Mouse (Mus musculus): ENCODE measurements at regions not wholly inside any gene's neighbourhood (a gene's known extent, or its start where the extent isn't known, plus 50 kb on each side); places are given as distances from the start of the nearest gene placed in this dataset.

DNA sequence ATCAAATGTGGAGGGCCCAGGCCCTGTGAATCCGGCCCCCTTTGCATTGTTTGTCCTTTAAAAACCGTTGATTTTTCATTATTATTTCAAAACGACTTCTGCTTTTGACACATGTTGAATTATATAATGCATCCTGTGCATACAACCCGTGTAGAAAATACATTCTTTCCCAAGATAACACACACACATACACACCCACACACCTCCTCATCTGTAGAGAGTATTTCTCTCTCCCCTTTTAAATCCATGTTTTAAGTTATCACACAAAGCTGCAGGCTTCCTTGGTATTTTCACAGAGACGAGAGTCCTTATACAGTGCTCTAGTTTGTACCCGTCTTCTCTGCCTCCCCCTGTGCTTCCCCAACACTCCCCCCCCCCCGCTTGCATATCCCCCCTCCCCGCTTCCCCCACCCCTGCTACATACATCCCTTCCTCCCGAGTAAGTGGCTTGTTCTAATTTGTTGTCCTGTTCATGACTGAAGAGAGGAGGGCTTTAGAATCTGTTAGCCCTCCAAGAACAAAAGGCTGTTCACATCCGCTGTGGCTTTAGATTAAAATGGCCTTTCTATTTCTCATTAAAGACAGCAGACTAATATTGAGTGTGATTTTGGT, 95.8 kb upstream of the Errfi1 start:
- Histone ChIP-seq H3K4me1 (peaks cover 31% of the 10 kb centered on the region), H3K9ac (peak overlapping the region; percentile 32; the same call in 1 of the 2 replicates), H3K4me3 (0 out of 2 replicates have a peak overlapping the region, but pooled peaks have one; percentile 7), H3K36me3 (no peaks in the 10 kb centered on the region), H3K9me3 (replicated peaks) (no peaks in the 10 kb centered on the region), H3K27me3 (no peaks in the 10 kb centered on the region), H3K4me2 (replicated peaks) (peak overlapping the region; percentile 28), H3K27ac (peak overlapping the region; percentile 94)
- ATAC-seq (ENCODE audit: low FRiP score): peak; percentile 61
- 27% methylated on average over 10 of the region's 10 CpGs for WGBS

DNA sequence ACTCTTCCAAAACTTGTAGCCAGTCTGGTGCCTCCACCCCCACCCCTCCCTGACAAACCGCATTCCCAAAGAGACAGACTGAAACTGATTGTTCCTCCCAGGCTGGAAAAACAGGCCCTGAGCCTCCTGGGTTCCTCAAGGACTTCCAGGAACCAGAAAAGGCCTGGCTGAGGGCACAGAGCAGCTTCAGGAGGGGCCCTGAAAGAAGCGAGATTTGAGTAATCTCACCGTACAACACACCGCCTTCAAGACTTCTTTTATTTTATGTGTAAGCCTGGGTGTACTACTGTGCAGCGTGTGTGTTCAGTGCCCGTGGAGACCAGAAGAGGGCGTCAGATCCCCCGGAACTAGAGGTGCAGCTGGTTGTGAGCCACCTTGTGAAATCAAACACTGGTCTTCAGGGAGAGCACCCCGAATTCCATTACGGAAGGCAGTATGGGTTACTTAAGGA, 96.4 kb upstream of the Errfi1 start:
- WGBS: 68% methylated on average over 10 of the region's 10 CpGs
- no peak overlapping the region for H3K4me3 ChIP-seq
- H3K4me2 ChIP-seq (replicated peaks): no peak overlapping the region
- H3K27ac ChIP-seq: peak overlapping the region; percentile 94
- no peaks in the 10 kb centered on the region for H3K27me3 ChIP-seq
- H3K4me1 ChIP-seq: peaks cover 31% of the 10 kb centered on the region
- no peaks in the 10 kb centered on the region for H3K36me3 ChIP-seq
- H3K9ac ChIP-seq: 0 out of 2 replicates have a peak overlapping the region, but pooled peaks have one; percentile 0
- no peak for ATAC-seq (ENCODE audit: low FRiP score)
- no peaks in the 10 kb centered on the region for H3K9me3 ChIP-seq (replicated peaks)

GRCm38 (mm10) chr4:150755446-150755845, 98.3 kb upstream of the Errfi1 start:
- Histone ChIP-seq H3K4me1 (peaks cover 31% of the 10 kb centered on the region), H3K9ac (no peak overlapping the region), H3K27ac (no peak overlapping the region), H3K36me3 (no peaks in the 10 kb centered on the region), H3K9me3 (replicated peaks) (no peaks in the 10 kb centered on the region), H3K4me3 (no peak overlapping the region), H3K4me2 (replicated peaks) (no peak overlapping the region), H3K27me3 (no peaks in the 10 kb centered on the region)
- WGBS: 98% methylated on average over 7 of the region's 7 CpGs
- ATAC-seq (ENCODE audit: low FRiP score): no peak

DNA sequence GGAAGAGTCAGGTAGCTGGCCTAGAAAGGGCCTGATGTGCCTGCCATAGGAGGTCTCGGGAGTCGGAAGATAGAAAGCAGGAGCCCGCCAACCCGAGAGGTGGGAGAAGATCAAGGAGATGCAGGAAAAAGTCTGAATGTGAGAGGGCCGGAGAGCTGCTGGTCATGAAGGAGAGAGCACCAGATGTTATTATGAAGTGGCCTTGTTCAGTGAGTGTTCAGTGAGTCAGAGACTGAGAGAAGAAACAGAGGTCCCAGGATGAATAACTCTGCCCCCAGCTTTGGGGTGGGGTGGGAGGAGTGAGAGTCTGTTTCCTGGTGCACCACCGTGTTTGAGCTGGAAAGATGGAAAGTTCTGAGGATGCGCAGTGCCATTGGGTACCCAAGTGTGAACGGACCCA, 100.2 kb upstream of the Slc45a1 start:
- WGBS: 87% methylated on average over 8 of the region's 8 CpGs
- no peak for ATAC-seq (ENCODE audit: low FRiP score)
- Histone ChIP-seq H3K4me1 (peaks cover 10% of the 10 kb centered on the region), H3K27ac (no peak overlapping the region), H3K9me3 (replicated peaks) (no peaks in the 10 kb centered on the region), H3K4me3 (no peak overlapping the region), H3K27me3 (no peaks in the 10 kb centered on the region), H3K4me2 (replicated peaks) (no peak overlapping the region), H3K9ac (no peak overlapping the region), H3K36me3 (no peaks in the 10 kb centered on the region)

GRCm38 (mm10) chr4:150750445-150751213, 98.7 kb upstream of the Slc45a1 start:
- H3K9me3 ChIP-seq (replicated peaks): no peaks in the 10 kb centered on the region
- H3K36me3 ChIP-seq: no peaks in the 10 kb centered on the region
- no peak overlapping the region for H3K9ac ChIP-seq
- H3K4me2 ChIP-seq (replicated peaks): no peak overlapping the region
- peaks cover 15% of the 10 kb centered on the region for H3K4me1 ChIP-seq
- H3K27me3 ChIP-seq: no peaks in the 10 kb centered on the region
- no peak overlapping the region for H3K4me3 ChIP-seq
- no peak for ATAC-seq (ENCODE audit: low FRiP score)
- 65% methylated on average over 13 of the region's 13 CpGs for WGBS
- H3K27ac ChIP-seq: no peak overlapping the region

DNA sequence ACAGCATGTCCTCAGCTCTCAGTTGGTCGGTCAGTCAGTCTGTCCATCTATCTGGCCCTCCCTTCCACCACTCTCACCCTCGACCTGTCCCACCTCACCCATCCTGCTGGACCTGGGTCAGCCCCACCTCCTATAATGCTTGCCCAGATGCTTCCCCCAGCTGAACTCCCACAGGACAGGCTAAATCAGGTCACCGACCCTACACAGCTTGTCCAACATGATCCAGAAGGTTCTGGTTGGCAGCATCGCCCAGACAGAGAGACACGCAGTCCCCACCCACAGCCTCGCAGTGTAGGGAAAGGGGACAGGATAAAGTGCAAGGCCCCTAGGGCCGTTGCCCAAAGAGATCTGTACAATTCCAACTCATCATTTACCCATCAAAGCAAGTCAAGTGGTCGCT, 97.1 kb upstream of the Slc45a1 start:
- Histone ChIP-seq H3K9me3 (replicated peaks) (no peaks in the 10 kb centered on the region), H3K4me3 (no peak overlapping the region), H3K27me3 (no peaks in the 10 kb centered on the region), H3K4me2 (replicated peaks) (no peak overlapping the region), H3K36me3 (no peaks in the 10 kb centered on the region), H3K9ac (no peak overlapping the region), H3K4me1 (peaks cover 22% of the 10 kb centered on the region), H3K27ac (no peak overlapping the region)
- WGBS: 87% methylated on average over 8 of the region's 8 CpGs
- ATAC-seq (ENCODE audit: low FRiP score): no peak

DNA sequence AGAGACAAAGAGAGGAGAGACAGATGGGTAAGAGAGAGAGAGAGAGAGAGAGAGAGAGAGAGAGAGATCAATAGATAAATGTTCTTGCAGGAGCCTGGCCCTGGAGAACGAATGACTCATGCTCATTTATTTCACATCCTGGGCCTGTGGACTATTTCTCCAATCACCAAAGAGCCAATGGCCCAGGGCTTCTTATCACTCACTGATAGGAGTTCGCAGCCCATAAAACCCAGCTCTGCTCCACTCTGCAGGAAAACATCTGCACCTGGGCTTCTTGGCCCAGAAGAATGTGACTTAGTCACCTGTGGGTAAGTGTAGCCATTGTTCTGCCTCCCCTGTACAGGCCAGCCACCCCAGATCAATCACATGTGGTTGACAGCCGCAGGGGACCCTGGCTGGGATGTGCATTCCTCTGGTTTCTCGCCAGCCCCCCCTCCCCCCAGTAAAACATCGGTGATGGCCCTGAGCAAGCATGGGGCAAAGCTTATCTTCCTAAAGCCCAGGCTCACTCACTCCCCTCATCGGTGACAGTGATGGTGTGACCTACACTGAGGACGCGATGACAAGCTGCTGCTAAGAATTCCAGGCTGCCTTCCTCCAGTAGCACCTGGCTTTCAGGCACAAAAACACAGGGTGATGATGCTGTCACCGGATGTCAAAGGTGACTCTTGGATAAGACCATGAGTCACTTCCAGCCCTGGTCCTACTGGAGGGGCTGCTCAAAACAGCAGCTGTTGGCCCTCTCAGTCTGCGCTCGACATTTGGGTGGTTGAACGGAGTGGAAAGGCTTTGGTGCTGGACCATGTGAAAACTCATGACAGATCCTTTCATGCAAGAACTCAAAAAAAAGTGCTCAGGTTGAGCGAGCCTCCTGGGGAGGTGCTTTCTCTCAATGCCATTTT, 96.4 kb upstream of the Slc45a1 start:
- Histone ChIP-seq H3K36me3 (no peaks in the 10 kb centered on the region), H3K4me1 (peaks cover 27% of the 10 kb centered on the region), H3K9ac (no peak overlapping the region), H3K4me2 (replicated peaks) (no peak overlapping the region), H3K4me3 (no peak overlapping the region), H3K9me3 (replicated peaks) (no peaks in the 10 kb centered on the region), H3K27ac (no peak overlapping the region), H3K27me3 (no peaks in the 10 kb centered on the region)
- no peak for ATAC-seq (ENCODE audit: low FRiP score)
- 62% methylated on average over 13 of the region's 13 CpGs for WGBS

GRCm38 (mm10) chr4:150746430-150746923, 94.5 kb upstream of the Slc45a1 start:
- Histone ChIP-seq H3K27me3 (no peaks in the 10 kb centered on the region), H3K4me3 (no peak overlapping the region), H3K4me1 (peaks cover 31% of the 10 kb centered on the region), H3K9ac (no peak overlapping the region), H3K4me2 (replicated peaks) (no peak overlapping the region), H3K27ac (peak overlapping the region; percentile 82), H3K9me3 (replicated peaks) (no peaks in the 10 kb centered on the region), H3K36me3 (no peaks in the 10 kb centered on the region)
- no peak for ATAC-seq (ENCODE audit: low FRiP score)
- 91% methylated on average over 13 of the region's 13 CpGs for WGBS

GRCm38 (mm10) chr4:150745529-150746429, 93.8 kb upstream of the Slc45a1 start:
- Histone ChIP-seq H3K36me3 (no peaks in the 10 kb centered on the region), H3K4me3 (no peak overlapping the region), H3K4me2 (replicated peaks) (no peak overlapping the region), H3K9ac (no peak overlapping the region), H3K27ac (peak overlapping the region; percentile 82), H3K9me3 (replicated peaks) (no peaks in the 10 kb centered on the region), H3K4me1 (peaks cover 31% of the 10 kb centered on the region), H3K27me3 (no peaks in the 10 kb centered on the region)
- ATAC-seq (ENCODE audit: low FRiP score): peak; percentile 55; the same call in 1 of the 2 replicates
- 55% methylated on average over 7 of the region's 7 CpGs for WGBS

DNA sequence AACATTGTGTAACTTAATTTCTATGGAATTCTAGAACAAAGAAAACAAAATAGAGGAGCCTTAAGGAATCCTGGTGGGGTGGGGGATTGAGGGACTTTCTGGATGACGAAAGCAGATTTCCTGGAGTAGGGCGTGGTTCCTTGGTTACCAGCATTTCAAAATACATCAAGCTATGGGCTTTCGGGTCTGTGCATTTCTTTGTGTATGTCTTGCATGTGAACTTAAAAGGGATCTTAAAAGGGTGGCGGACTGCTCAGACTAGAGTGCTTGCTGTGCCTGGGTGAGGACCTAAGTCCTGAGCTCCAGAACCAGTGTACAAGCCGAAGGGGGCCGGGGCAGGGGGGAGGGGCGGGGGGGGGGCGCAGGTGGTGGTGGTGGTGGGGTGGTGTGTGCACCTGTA, 91.5 kb upstream of the Slc45a1 start:
- Histone ChIP-seq H3K9ac (no peak overlapping the region), H3K9me3 (replicated peaks) (no peaks in the 10 kb centered on the region), H3K27ac (no peak overlapping the region), H3K4me1 (peaks cover 38% of the 10 kb centered on the region), H3K4me3 (no peak overlapping the region), H3K36me3 (no peaks in the 10 kb centered on the region), H3K4me2 (replicated peaks) (no peak overlapping the region), H3K27me3 (no peaks in the 10 kb centered on the region)
- 68% methylated on average over 8 of the region's 8 CpGs for WGBS
- no peak for ATAC-seq (ENCODE audit: low FRiP score)

DNA sequence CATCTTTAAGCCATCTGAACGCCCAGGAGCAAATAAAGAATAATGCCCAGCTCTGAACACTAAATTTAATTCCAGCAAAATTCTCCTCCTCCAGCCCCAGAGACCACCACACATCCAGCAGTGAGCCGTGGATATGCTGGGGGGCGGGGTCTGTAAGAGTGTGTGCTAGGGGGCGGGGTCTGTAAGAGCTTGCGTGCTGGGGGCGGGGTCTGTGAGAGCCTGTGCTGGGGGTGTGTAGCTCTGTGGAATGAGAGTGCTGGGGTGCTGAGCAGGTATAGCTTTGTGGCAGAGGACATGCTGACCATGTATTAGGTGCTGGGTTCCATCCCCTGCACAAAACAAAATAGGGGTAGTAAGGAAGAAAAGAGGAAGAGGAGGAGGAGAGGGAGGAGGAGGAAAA, 91.1 kb upstream of the Slc45a1 start:
- H3K27me3 ChIP-seq: no peaks in the 10 kb centered on the region
- H3K9me3 ChIP-seq (replicated peaks): no peaks in the 10 kb centered on the region
- no peak overlapping the region for H3K9ac ChIP-seq
- H3K4me2 ChIP-seq (replicated peaks): no peak overlapping the region
- no peaks in the 10 kb centered on the region for H3K36me3 ChIP-seq
- H3K27ac ChIP-seq: no peak overlapping the region
- 43% methylated on average over 6 of the region's 6 CpGs for WGBS
- 0 out of 2 replicates have a peak, but pooled peaks have one; percentile 66 for ATAC-seq (ENCODE audit: low FRiP score)
- H3K4me3 ChIP-seq: no peak overlapping the region
- peaks cover 34% of the 10 kb centered on the region for H3K4me1 ChIP-seq
